Mouse (Mus musculus): ENCODE results near the gene Gabpa. TPM values are rescaled to one million over a fixed set of nuclear protein-coding genes. Genes with fewer than 3 reads are reported as not detected.

Gabpa gene
- polyA plus RNA-seq, 1 experiment from 2014 or later: 31.4 TPM

DNA sequence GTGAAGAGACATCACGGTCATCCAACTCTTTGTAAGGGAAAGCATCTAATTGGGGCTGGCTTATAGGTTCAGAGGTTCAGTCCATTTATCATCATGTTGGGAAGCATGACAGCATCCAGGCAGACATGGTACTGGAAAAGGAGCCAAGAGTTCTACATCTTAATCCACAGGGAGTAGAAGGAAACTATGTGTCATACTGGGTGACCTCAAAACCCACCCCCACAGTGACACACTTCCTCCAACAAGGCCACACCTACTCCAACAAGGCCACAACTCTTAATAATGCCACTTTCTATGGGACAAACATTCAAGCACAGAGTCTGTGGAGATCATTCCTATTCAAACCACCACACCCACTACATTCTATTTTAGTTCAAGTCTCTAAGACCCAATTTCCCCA, 24.5 kb upstream of the Gabpa start:
- Histone ChIP-seq H3K9ac (no peak overlapping the region), H3K4me1 (replicated peaks) (no peaks in the 10 kb centered on the region), H3K36me3 (no peaks in the 10 kb centered on the region), H3K9me3 (replicated peaks) (no peaks in the 10 kb centered on the region), H3K27me3 (no peaks in the 10 kb centered on the region), H3K27ac (no peak overlapping the region), H3K4me2 (no peak overlapping the region), H3K4me3 (no peak overlapping the region)
- no peak for ATAC-seq (replicated peaks; ENCODE audit: insufficient number of reproducible peaks, insufficient read depth, low FRiP score, low read depth)
- 76% methylated on average over 1 of the region's 1 CpGs for WGBS

DNA sequence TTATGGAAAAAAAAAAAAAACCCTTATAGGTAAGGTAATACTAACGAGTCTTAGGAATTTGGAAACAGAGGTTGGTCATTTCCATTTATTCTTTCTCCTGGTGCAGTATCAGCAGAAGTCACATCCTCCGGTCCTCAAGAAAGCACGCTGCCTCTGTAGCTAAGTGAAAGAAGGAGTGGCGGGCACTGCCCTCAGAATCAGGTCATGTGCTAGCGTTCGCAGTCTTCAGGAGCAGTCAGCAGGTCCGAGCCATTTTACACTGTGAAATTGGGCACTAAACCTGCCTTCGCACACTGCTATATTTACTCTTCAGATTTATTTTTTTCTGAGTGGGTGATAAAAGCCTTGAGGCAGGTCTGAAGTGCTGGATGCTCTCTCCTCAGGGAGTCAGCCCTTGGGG, 20.9 kb upstream of the Gabpa start:
- no peak for ATAC-seq (replicated peaks; ENCODE audit: insufficient number of reproducible peaks, insufficient read depth, low FRiP score, low read depth)

DNA sequence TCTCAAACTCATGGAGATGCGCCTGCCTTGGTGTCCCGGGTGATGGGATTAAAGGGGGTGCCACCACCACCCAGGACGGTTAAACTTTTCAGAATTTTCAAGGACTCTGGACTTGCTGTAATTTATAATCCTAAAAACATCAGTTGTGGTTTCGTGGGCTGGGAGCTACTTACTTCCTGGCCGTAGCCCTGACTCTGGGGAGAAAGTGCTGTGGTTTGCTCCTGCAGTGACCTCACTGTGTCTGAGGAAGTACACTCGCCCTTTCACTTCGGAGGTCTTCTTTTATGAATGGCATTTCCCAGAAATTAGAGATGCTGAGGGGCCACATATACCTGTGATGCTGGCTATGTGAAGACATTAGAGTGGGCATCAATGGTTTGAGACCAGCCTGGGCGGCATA, 20.2 kb upstream of the Gabpa start:
- H3K9me3 ChIP-seq (replicated peaks): no peaks in the 10 kb centered on the region
- WGBS: 70% methylated on average over 8 of the region's 8 CpGs

More for the DNA sequence above, 20.9 kb upstream of the Gabpa start:
- Histone ChIP-seq H3K9ac (no peak overlapping the region), H3K4me2 (no peak overlapping the region), H3K36me3 (no peaks in the 10 kb centered on the region), H3K4me1 (replicated peaks) (no peaks in the 10 kb centered on the region), H3K27me3 (no peaks in the 10 kb centered on the region), H3K4me3 (no peak overlapping the region), H3K9me3 (replicated peaks) (no peaks in the 10 kb centered on the region), H3K27ac (no peak overlapping the region)
- WGBS: 76% methylated on average over 8 of the region's 8 CpGs

DNA sequence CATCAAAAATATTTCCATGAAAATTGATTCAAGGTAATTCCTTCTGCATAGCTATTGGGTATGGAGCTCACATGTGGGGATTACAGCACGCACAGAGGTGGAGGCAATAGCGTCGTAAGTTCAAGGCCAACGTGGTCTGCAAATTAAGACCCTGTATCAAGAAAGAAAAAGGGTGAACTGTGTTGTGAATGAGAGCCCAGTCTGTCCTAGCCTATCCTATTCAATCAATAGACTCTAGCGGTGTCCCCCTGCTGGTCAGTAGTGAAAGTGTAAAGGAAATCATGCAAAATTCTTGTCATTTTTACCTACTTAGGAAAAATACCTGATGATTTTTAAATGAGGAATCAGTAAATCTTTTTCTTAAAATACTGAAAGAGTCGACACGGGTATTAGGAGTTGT, 17.3 kb upstream of the Gabpa start:
- Histone ChIP-seq H3K4me3 (no peak overlapping the region), H3K9ac (no peak overlapping the region), H3K4me2 (no peak overlapping the region), H3K9me3 (replicated peaks) (no peaks in the 10 kb centered on the region), H3K36me3 (no peaks in the 10 kb centered on the region), H3K4me1 (replicated peaks) (no peaks in the 10 kb centered on the region), H3K27ac (no peak overlapping the region), H3K27me3 (no peaks in the 10 kb centered on the region)
- 33% methylated on average over 7 of the region's 7 CpGs for WGBS
- no peak for ATAC-seq (replicated peaks; ENCODE audit: insufficient number of reproducible peaks, insufficient read depth, low FRiP score, low read depth)

More for the DNA sequence above, 20.2 kb upstream of the Gabpa start:
- no peak for ATAC-seq (replicated peaks; ENCODE audit: insufficient number of reproducible peaks, insufficient read depth, low FRiP score, low read depth)
- no peak overlapping the region for H3K4me2 ChIP-seq
- H3K4me3 ChIP-seq: no peak overlapping the region
- no peak overlapping the region for H3K27ac ChIP-seq
- no peaks in the 10 kb centered on the region for H3K36me3 ChIP-seq
- no peaks in the 10 kb centered on the region for H3K4me1 ChIP-seq (replicated peaks)
- H3K27me3 ChIP-seq: no peaks in the 10 kb centered on the region
- no peak overlapping the region for H3K9ac ChIP-seq

DNA sequence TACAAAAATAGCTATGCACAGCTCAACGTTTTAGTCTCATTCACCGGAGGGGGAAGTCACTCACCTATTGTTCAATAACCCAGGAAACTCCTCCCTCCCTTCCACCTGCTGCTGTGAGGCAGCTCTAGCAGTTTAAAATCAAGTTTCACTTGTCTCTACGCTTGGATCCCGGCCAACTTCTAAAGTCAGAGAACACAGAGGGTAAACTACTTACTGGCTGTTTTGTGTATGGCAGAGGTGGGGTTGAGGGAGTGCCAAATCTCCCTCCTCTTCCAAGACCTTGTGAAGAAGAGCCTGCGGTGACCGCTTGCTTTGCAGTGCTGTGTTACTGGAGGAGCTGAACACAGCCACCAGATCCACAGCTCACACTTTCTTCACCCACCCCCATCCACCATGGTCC, 9.7 kb upstream of the Gabpa start:
- 69% methylated on average over 6 of the region's 6 CpGs for WGBS
- peaks cover 6% of the 10 kb centered on the region; the same call in 1 of the 2 replicates for H3K4me1 ChIP-seq (replicated peaks)
- H3K9ac ChIP-seq: no peak overlapping the region
- no peaks in the 10 kb centered on the region for H3K27me3 ChIP-seq
- no peaks in the 10 kb centered on the region for H3K9me3 ChIP-seq (replicated peaks)
- H3K27ac ChIP-seq: peak overlapping the region; percentile 42; the same call in 1 of the 2 replicates
- peak; percentile 39; the same call in 1 of the 2 replicates for ATAC-seq (replicated peaks; ENCODE audit: insufficient number of reproducible peaks, insufficient read depth, low FRiP score, low read depth)
- no peak overlapping the region for H3K4me2 ChIP-seq
- no peak overlapping the region for H3K4me3 ChIP-seq
- peaks cover 67% of the 10 kb centered on the region for H3K36me3 ChIP-seq

DNA sequence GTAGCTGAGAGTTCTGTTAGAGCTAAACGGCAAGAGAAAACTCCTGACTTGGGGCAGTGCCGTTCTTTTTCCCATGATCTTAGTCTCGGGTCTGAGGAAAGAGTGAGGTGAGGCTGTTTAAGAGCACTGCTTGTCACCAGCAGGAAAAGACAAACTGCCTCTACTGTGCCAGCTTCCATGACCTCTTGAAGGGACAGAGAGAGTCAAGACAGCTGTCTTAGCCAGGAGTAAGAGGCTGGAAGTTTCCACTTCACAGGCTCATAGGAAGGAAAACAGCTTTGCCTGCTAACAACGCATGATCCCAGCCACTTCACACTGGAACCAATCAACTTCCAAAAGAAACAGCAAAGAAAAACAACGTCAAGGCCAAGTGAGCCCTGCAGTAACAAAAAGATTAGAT, 3.0 kb upstream of the Gabpa start:
- H3K9me3 ChIP-seq (replicated peaks): no peaks in the 10 kb centered on the region
- no peak for ATAC-seq (replicated peaks; ENCODE audit: insufficient number of reproducible peaks, insufficient read depth, low FRiP score, low read depth)
- H3K4me1 ChIP-seq (replicated peaks): peaks cover 24% of the 10 kb centered on the region
- no peaks in the 10 kb centered on the region for H3K27me3 ChIP-seq
- no peak overlapping the region for H3K9ac ChIP-seq
- H3K4me2 ChIP-seq: no peak overlapping the region
- H3K27ac ChIP-seq: 0 out of 2 replicates have a peak overlapping the region, but pooled peaks have one; percentile 27
- peaks cover 53% of the 10 kb centered on the region for H3K36me3 ChIP-seq
- 86% methylated on average over 5 of the region's 5 CpGs for WGBS
- no peak overlapping the region for H3K4me3 ChIP-seq

DNA sequence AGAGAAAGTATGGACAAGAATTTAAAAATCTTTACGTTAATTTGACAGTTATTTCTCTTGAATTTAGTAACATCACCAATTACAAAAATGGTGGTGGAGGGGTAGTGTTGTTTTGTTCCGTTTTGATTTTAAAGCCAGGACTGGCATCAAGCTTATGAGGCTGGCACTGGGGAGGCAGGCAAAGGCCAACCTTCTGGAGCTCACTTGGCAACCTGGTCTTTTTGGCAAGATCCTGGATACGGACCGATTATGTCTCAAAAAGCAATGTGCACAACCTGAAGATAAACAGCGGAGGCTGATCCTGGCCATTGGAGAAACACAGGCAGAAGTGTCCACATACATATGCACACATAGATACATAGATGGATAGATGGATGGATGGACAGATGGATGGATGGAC, 2.0 kb upstream of the Gabpa start:
- Histone ChIP-seq H3K4me3 (0 out of 2 replicates have a peak overlapping the region, but pooled peaks have one; percentile 99), H3K9me3 (replicated peaks) (no peaks in the 10 kb centered on the region), H3K36me3 (peaks cover 43% of the 10 kb centered on the region), H3K4me2 (peak overlapping the region; percentile 76), H3K27ac (no peak overlapping the region), H3K9ac (no peak overlapping the region), H3K4me1 (replicated peaks) (peaks cover 33% of the 10 kb centered on the region), H3K27me3 (no peaks in the 10 kb centered on the region)
- no peak for ATAC-seq (replicated peaks; ENCODE audit: insufficient number of reproducible peaks, insufficient read depth, low FRiP score, low read depth)
- WGBS: 91% methylated on average over 5 of the region's 5 CpGs

DNA sequence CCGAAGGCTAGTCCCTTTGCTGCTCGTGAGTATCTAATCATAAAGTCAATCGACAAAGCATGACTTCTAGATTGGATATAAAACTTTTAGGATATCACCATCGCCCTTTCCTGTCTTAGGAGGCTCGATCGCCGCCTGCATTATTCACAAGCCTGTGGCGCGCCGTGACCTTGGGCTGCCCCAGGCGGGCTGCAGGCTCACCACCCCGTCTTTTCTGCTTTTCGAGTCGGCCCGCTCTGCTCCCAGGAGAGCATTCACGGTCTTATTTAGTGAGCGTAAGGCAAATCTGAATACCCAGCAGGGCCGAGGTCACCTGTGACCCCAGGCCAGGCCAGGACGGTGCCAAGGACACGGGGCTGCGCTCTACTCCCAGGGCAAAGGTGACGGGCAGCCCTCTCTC, 381 bp upstream of the Gabpa start:
- H3K4me3 ChIP-seq: peak overlapping the region; percentile 99
- H3K36me3 ChIP-seq: peaks cover 31% of the 10 kb centered on the region
- ATAC-seq (replicated peaks; ENCODE audit: insufficient number of reproducible peaks, insufficient read depth, low FRiP score, low read depth): peak; percentile 25
- peak overlapping the region; percentile 76 for H3K4me2 ChIP-seq
- no peaks in the 10 kb centered on the region for H3K9me3 ChIP-seq (replicated peaks)
- peak overlapping the region; percentile 99 for H3K27ac ChIP-seq
- peak overlapping the region; percentile 99 for H3K9ac ChIP-seq
- WGBS: under 1% methylated on average over 22 of the region's 22 CpGs
- peaks cover 33% of the 10 kb centered on the region for H3K4me1 ChIP-seq (replicated peaks)
- no peaks in the 10 kb centered on the region for H3K27me3 ChIP-seq

DNA sequence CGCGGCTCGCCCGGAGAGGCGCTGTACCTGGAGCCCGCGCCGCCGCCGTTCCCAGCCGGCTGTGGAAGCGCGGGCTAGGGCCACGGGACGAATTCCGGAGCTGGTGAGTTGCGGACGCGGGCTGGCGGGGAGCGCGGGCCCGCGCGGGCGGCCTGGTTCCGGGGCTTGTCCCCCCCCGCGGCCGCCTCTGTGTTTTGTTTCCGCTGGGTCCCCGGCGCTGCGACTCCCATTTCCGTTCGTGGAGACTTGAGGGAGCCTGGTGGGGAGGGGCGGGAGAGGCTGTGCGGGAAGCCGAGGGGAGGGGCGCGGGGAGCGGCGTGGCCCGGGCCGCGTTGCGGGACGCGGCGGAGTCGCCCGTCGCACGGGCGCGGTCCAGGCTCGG, 707 bp downstream of the Gabpa start, which contains the start of gene Atp5j:
Gene Atp5j, minus strand, starts transcription at position 185 of the 382 bp plus-strand sequence.
- Histone ChIP-seq H3K4me2 (peak within 1 kb of the TSS; percentile 76), H3K9ac (peak within 1 kb of the TSS; percentile 99), H3K27me3 (no peaks in the 10 kb centered on the region), H3K36me3 (peaks cover 26% of the 10 kb centered on the region), H3K27ac (peak within 1 kb of the TSS; percentile 99), H3K4me1 (replicated peaks) (peaks cover 33% of the 10 kb centered on the region), H3K9me3 (replicated peaks) (no peaks in the 10 kb centered on the region), H3K4me3 (peak within 1 kb of the TSS; percentile 99)
- under 1% methylated on average over 51 of the region's 57 CpGs for WGBS
- ATAC-seq (replicated peaks; ENCODE audit: insufficient number of reproducible peaks, insufficient read depth, low FRiP score, low read depth): peak; percentile 68

DNA sequence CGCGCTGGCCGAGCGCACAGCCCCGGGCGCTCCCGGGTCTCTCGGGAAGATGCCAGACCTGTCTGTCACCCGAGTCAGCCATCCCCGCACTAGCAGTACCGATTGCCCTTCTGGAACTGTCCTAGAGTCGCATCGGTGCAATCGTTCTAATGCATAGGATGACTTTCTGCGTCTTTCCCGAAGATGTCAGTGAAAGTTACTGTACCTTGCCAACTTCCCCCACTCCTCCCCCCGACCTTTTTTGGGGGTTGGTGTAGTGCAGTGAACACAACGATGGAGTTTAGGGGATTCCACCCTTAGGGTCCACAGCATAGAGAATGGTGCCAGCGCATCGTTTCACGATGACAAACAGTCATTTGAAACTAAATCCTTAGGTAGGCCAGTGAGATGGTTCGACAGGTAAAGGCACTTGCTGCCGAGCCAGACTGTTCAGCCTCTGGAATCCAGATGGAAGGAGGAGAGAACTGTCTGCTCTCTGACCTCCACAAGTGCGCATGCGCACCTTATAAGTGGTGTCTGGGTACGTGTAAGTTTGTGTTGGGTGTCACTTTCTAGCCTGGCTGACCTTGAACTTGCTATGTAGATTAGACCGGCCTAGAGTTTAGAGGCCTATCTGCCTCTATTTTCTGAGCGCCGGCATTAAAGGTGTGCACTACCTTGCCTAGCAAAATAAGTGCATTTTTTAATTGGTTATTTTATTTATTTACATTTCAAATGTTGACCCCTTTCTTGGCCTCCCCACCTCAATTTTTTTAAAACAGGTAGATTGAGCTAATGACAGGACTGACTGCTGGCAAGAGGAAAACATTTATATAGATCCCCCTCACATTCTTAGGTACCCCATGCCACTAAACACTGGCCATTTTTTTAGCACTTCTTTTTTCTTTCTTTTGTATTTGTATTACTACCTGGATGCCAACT, 1.4 kb downstream of the Gabpa start:
- H3K27me3 ChIP-seq: no peaks in the 10 kb centered on the region
- peak overlapping the region; percentile 76 for H3K4me2 ChIP-seq
- 4% methylated on average over 27 of the region's 29 CpGs for WGBS
- H3K9me3 ChIP-seq (replicated peaks): no peaks in the 10 kb centered on the region
- peaks cover 20% of the 10 kb centered on the region for H3K36me3 ChIP-seq
- ATAC-seq (replicated peaks; ENCODE audit: insufficient number of reproducible peaks, insufficient read depth, low FRiP score, low read depth): no peak
- peak overlapping the region; percentile 99 for H3K9ac ChIP-seq
- peak overlapping the region; percentile 99 for H3K27ac ChIP-seq
- H3K4me3 ChIP-seq: peak overlapping the region; percentile 99
- peaks cover 33% of the 10 kb centered on the region for H3K4me1 ChIP-seq (replicated peaks)

DNA sequence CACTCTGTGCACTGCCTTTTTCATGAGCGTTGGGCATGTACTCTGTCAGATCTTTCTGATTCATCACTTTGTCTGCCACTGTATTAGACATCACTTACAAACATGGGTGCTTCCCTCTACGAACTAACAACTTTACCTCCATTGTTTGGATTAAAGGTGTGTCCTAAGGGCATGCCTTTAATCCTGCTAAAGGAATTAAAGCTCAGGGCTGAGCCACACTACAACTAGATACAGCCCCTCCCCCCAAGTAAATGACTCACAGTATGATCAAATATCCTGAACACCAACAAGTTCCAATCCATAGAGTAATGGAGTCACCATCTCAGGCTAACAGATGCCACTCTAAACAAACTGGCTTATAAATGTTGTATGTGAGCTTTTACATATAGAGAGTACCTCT, 3.9 kb downstream of the Gabpa start:
- WGBS: 78% methylated on average over 2 of the region's 2 CpGs
- Histone ChIP-seq H3K27ac (no peak overlapping the region), H3K4me2 (no peak overlapping the region), H3K9me3 (replicated peaks) (no peaks in the 10 kb centered on the region), H3K27me3 (no peaks in the 10 kb centered on the region), H3K36me3 (peaks cover 14% of the 10 kb centered on the region), H3K4me1 (replicated peaks) (peaks cover 17% of the 10 kb centered on the region), H3K9ac (no peak overlapping the region), H3K4me3 (no peak overlapping the region)
- ATAC-seq (replicated peaks; ENCODE audit: insufficient number of reproducible peaks, insufficient read depth, low FRiP score, low read depth): no peak

All from heart, embryonic 15.5 days (tissue).